Mouse (Mus musculus) limb, embryonic 14.5 days (tissue): ENCODE data around the gene Iqcf3. TPM values are rescaled to one million over a fixed set of nuclear protein-coding genes. Genes with fewer than 3 reads are reported as not detected.

ENCODE experiments used
- ATAC-seq: fragments of 200-750 bp; cut with Nextera tagmentation; 2 replicates; pipeline ENCODE4 v1.8.0; 2017; ENCODE audit warnings: low read depth, moderate number of reproducible peaks, moderate TSS enrichment; ENCODE audit not compliant: low FRiP score
- DNase-seq: peaks from one replicate; pipeline ENCODE4 v3.0.0-alpha.2; 2015; ENCODE audit warnings: low spot score
- H3K27ac ChIP-seq: fragments of 300-500 bp; sonication (generic); replicated peaks from 2 replicates; pipeline ENCODE4 v1.5.1; 2014; ENCODE audit warnings: low read depth, mild to moderate bottlenecking, low read length, moderate library complexity, mixed read lengths
- H3K27me3 ChIP-seq: fragments of 300-500 bp; sonication (generic); 2 replicates; pipeline ENCODE4 v1.6.1; 2014; ENCODE audit warnings: low read length, mixed read lengths; ENCODE audit not compliant: control insufficient read depth, insufficient read depth
- H3K36me3 ChIP-seq: fragments of 300-500 bp; sonication (generic); 2 replicates; pipeline ENCODE4 v1.6.1; 2014; ENCODE audit warnings: mild to moderate bottlenecking, low read length, moderate library complexity, mixed read lengths; ENCODE audit not compliant: control insufficient read depth, insufficient read depth
- H3K4me1 ChIP-seq: fragments of 300-500 bp; sonication (generic); 2 replicates; pipeline ENCODE4 v1.6.1; 2014; ENCODE audit warnings: antibody characterized with exemption, low read length, mixed read lengths; ENCODE audit not compliant: control insufficient read depth, insufficient read depth
- H3K4me2 ChIP-seq: fragments of 300-500 bp; sonication (generic); replicated peaks from 2 replicates; pipeline ENCODE4 v1.6.1; 2014; ENCODE audit warnings: low read depth, mild to moderate bottlenecking, low read length, moderate library complexity; ENCODE audit not compliant: severe bottlenecking
- H3K4me3 ChIP-seq: fragments of 300-500 bp; sonication (generic); replicated peaks from 2 replicates; pipeline ENCODE4 v1.5.1; 2014; ENCODE audit warnings: low read length
- H3K9ac ChIP-seq: fragments of 300-500 bp; sonication (generic); 2 replicates; pipeline ENCODE4 v1.6.1; 2014; ENCODE audit warnings: mild to moderate bottlenecking, low read depth, low read length, moderate library complexity; ENCODE audit not compliant: severe bottlenecking
- H3K9me3 ChIP-seq: fragments of 300-500 bp; sonication (generic); 2 replicates; pipeline ENCODE4 v1.6.1; 2016; ENCODE audit warnings: low read length; ENCODE audit not compliant: control insufficient read depth
- POLR2A ChIP-seq: fragments of 200-500 bp; IDR thresholded peaks from 2 replicates; pipeline ENCODE4 v1.8.0; 2012; ENCODE audit warnings: inconsistent platforms, mild to moderate bottlenecking, moderate library complexity, borderline replicate concordance; ENCODE audit not compliant: insufficient read depth, insufficient read length; ENCODE audit errors: extremely low read depth
- WGBS: fragments of 180-500 bp; shearing (Covaris S2); extraction: QIAGEN DNeasy Blood & Tissue Kit; methylation state at CpG from one replicate; pipeline ENCODE4 v1.1.7; 2014; 5-methylcytosine and 5-hydroxymethylcytosine counted together
- polyA plus RNA-seq, 2 experiments: library from polyadenylated mRNA; depleted of rRNA in 1 of 2; stranded (reverse) in 1 of 2; unstranded in 1 of 2; fragments of >200 nt; fragmentation: Nextera tagmentation in 1 of 2; extraction: Ambion mirVana in 1 of 2; gene quantifications; 2 replicates each; pipeline versions ENCODE4 v1.2.1 to v1.2.3; 2012 to 2014

Iqcf3 gene
- polyA plus RNA-seq, 2 experiments: not detected

DNA sequence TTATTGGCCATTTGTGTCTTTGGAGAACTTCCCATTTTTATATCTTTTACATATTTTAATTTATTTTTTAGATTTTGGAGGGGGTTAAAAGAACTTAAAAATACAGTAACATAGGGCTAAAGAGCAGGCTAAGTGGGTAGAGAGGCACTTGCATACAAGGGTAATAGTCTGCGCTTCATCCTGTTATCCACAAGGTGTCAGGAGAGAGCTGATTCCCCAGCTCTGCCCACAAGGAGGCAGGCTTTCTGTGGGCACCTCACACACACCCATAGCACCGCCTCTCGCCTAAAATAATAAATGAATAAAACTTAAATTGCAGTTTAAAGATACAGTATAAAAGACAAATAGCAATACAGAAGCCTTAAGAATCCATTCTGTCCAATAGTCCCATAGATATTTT lies 29.6 kb downstream of the Iqcf3 start:
- no peaks in the 10 kb centered on the region for H3K9me3 ChIP-seq
- no peaks in the 10 kb centered on the region for H3K36me3 ChIP-seq
- DNase-seq (peak; percentile 13), ATAC-seq (no peak)
- 36% methylated on average over 3 of the region's 3 CpGs for WGBS
- TF ChIP-seq POLR2A: no peak
- H3K9ac ChIP-seq: no peak overlapping the region
- H3K4me1 ChIP-seq: no peaks in the 10 kb centered on the region
- H3K27ac ChIP-seq: no peak overlapping the region
- no peaks in the 10 kb centered on the region for H3K27me3 ChIP-seq
- H3K4me2 ChIP-seq: no peak overlapping the region
- H3K4me3 ChIP-seq: no peak overlapping the region

GRCm38 (mm10) chr9:106519909-106520308 lies 41.5 kb downstream of the Iqcf3 start:
- no peak for TF ChIP-seq POLR2A
- no peaks in the 10 kb centered on the region for H3K27me3 ChIP-seq
- no peaks in the 10 kb centered on the region for H3K36me3 ChIP-seq
- no peaks in the 10 kb centered on the region for H3K9me3 ChIP-seq
- H3K9ac ChIP-seq: no peak overlapping the region
- H3K4me3 ChIP-seq: no peak overlapping the region
- H3K4me1 ChIP-seq: no peaks in the 10 kb centered on the region
- no peak overlapping the region for H3K4me2 ChIP-seq
- H3K27ac ChIP-seq: no peak overlapping the region
- 80% methylated on average over 8 of the region's 8 CpGs for WGBS
- DNase-seq (no peak), ATAC-seq (no peak)

GRCm38 (mm10) chr9:106519433-106519832 lies 42.0 kb downstream of the Iqcf3 start:
- DNase-seq: no peak

GRCm38 (mm10) chr9:106514273-106514672 lies 47.2 kb downstream of the Iqcf3 start, which contains the start of gene Iqcf5:
Gene Iqcf5, plus strand, starts transcription at chr9:106514573.
- no peak for DNase-seq
- H3K4me2 ChIP-seq: no peak within 1 kb of the TSS
- no peak within 1 kb of the TSS for H3K9ac ChIP-seq
- H3K27me3 ChIP-seq: no peaks in the 10 kb centered on the region
- no peak for TF ChIP-seq POLR2A
- no peak within 1 kb of the TSS for H3K4me3 ChIP-seq
- ATAC-seq: no peak
- no peaks in the 10 kb centered on the region for H3K9me3 ChIP-seq
- no peaks in the 10 kb centered on the region for H3K4me1 ChIP-seq
- no peaks in the 10 kb centered on the region for H3K36me3 ChIP-seq
- H3K27ac ChIP-seq: no peak within 1 kb of the TSS
- 87% methylated on average over 4 of the region's 4 CpGs for WGBS

More at GRCm38 (mm10) chr9:106519433-106519832, 42.0 kb downstream of the Iqcf3 start:
- no peak for ATAC-seq
- no peak overlapping the region for H3K4me3 ChIP-seq
- no peak overlapping the region for H3K9ac ChIP-seq
- no peaks in the 10 kb centered on the region for H3K9me3 ChIP-seq
- TF ChIP-seq POLR2A: no peak
- H3K4me2 ChIP-seq: no peak overlapping the region
- no peaks in the 10 kb centered on the region for H3K4me1 ChIP-seq
- 65% methylated on average over 2 of the region's 2 CpGs for WGBS
- no peaks in the 10 kb centered on the region for H3K27me3 ChIP-seq
- H3K27ac ChIP-seq: no peak overlapping the region
- H3K36me3 ChIP-seq: no peaks in the 10 kb centered on the region

DNA sequence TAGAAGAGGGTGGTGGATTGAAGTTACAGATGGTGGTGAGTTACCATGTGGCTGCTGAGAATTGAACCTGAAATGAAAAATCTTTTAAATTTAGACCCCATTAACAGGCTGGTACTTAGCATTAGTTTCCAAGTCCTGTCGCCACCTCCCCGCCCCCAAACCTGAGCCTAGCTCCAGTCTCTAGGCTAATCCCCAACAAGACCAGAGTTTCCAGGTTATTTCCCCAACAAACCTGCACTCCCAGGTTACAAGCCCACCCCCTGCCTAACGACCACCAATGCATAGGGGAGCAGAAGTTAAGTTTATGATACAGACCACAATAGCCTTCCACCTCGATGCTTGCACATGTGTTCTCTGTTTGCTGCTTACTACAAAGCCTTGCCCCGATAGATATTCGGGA lies 47.9 kb downstream of the Iqcf3 start:
- no peaks in the 10 kb centered on the region for H3K27me3 ChIP-seq
- H3K27ac ChIP-seq: no peak overlapping the region
- no peak overlapping the region for H3K9ac ChIP-seq
- no peaks in the 10 kb centered on the region for H3K9me3 ChIP-seq
- ATAC-seq (no peak), DNase-seq (no peak)
- no peaks in the 10 kb centered on the region for H3K36me3 ChIP-seq
- H3K4me3 ChIP-seq: no peak overlapping the region
- no peaks in the 10 kb centered on the region for H3K4me1 ChIP-seq
- WGBS: 63% methylated on average over 6 of the region's 6 CpGs
- no peak for TF ChIP-seq POLR2A
- no peak overlapping the region for H3K4me2 ChIP-seq

DNA sequence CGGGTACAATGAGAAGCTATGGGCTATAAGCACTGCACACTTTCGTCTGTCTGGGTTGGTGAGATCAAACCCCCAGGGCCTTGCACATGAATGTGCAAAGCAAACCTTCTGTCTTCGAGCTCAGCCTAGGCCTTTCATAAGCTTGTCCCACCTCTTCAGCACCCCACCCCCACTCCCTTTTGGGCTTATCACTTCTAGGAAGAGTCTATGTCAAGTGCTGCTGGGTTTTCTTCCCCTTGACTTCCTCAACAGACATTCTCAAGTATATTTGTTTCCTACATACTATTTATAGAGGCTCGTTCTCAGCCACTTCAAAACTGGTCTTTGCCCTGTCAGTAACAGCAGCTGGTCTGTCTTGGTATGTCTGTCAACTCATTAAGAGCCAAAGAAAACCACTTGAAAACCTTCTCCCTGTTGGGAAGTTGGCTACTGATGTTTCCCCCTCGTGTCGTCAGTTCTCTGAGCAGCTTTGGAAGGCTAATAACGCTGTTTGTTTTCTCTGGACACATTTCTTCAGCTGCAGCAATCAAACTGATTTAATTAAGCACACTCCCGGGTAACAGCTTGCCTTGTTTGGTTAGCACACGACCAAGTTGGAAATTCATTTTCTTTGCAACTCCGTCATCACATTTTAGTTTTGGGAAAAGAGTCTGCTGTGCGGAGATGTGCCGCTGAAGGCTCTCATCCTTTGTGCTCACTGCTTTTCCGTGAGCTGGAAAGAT lies 48.5 kb downstream of the Iqcf3 start:
- Histone ChIP-seq H3K9ac (no peak overlapping the region), H3K27me3 (no peaks in the 10 kb centered on the region), H3K4me3 (no peak overlapping the region), H3K4me2 (no peak overlapping the region), H3K36me3 (no peaks in the 10 kb centered on the region), H3K27ac (no peak overlapping the region), H3K4me1 (no peaks in the 10 kb centered on the region), H3K9me3 (no peaks in the 10 kb centered on the region)
- DNase-seq (no peak), ATAC-seq (no peak)
- no peak for TF ChIP-seq POLR2A
- WGBS: 62% methylated on average over 13 of the region's 13 CpGs
